Comparison of ENCODE assay signal across 8 mouse cellular contexts in the genomic region with DNA sequence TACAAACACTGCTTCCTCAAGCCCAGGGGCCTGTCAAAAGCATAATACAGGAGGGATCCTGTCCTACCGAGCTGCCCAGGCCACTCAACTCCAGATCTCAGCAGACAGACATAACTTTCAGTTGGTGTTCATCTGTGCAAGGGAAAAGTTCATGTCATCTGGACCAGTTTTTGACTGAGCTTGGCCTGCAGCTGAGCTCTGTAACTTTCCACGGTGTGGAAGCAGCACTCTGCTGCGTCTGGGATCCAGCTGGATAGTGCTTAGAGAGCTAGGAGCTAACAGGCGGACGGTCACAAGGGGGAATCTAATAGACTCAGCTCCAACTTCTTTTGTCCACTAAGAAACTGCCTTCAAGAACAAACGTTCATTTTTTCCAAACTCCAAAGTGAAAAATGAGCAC.
DNase-seq lines count a peak whose midpoint lies in the region; ATAC-seq and TF ChIP-seq lines count a peak whose summit lies in the region.
"Had no signal": no experiment of that assay in that cellular context is flagged by ENCODE, and none has a peak within 500 bp of the region (broad histone marks: within the 10 kb centered on the region; RNA-seq: fewer than 3 reads in every experiment).

No protein-coding gene starts in this region.

- 25% methylated on average over 6 of the region's 6 CpGs for WGBS in embryonic facial prominence, embryonic 13.5 days
- WGBS in heart, postnatal 0 days, result 51% methylated on average over 6 of the region's 6 CpGs
- 46% methylated on average over 6 of the region's 6 CpGs for WGBS in lung, embryonic 14.5 days

- H3K27me3 ChIP-seq in embryonic facial prominence, embryonic 13.5 days, result no peaks in the 10 kb centered on the region
- H3K27me3 ChIP-seq in heart, postnatal 0 days (ENCODE audit: control insufficient read depth, insufficient read depth, low read length), result no peaks in the 10 kb centered on the region
- H3K27me3 ChIP-seq in lung, embryonic 14.5 days (ENCODE audit: insufficient read depth, low read length), result no peaks in the 10 kb centered on the region

- no peaks in the 10 kb centered on the region for H3K9me3 ChIP-seq in embryonic facial prominence, embryonic 13.5 days
- no peaks in the 10 kb centered on the region for H3K9me3 ChIP-seq in heart, postnatal 0 days (replicated peaks; ENCODE audit: control insufficient read depth, low read length)
- no peaks in the 10 kb centered on the region for H3K9me3 ChIP-seq in lung, embryonic 14.5 days (ENCODE audit: low read depth, low read length)

- H3K4me2 ChIP-seq in embryonic facial prominence, embryonic 13.5 days, result peak overlapping the region; percentile 40
- H3K4me2 ChIP-seq in heart, postnatal 0 days (ENCODE audit: low read depth, low read length), result 0 out of 2 replicates have a peak overlapping the region, but pooled peaks have one; percentile 14
- H3K4me2 ChIP-seq in lung, embryonic 14.5 days, result no peak overlapping the region

- no peaks in the 10 kb centered on the region for H3K36me3 ChIP-seq in embryonic facial prominence, embryonic 13.5 days
- H3K36me3 ChIP-seq in heart, postnatal 0 days (replicated peaks; ENCODE audit: control insufficient read depth, insufficient read depth, low read length), result no peaks in the 10 kb centered on the region
- H3K36me3 ChIP-seq in lung, embryonic 14.5 days (ENCODE audit: insufficient read depth), result no peaks in the 10 kb centered on the region

- H3K4me3 ChIP-seq in embryonic facial prominence, embryonic 13.5 days, result no peak overlapping the region
- no peak overlapping the region for H3K4me3 ChIP-seq in heart, postnatal 0 days (ENCODE audit: low read depth, low read length)
- no peak overlapping the region for H3K4me3 ChIP-seq in lung, embryonic 14.5 days (ENCODE audit: low read depth, low read length)

- 0 out of 2 replicates have a peak, but pooled peaks have one; percentile 48 for ATAC-seq in embryonic facial prominence, embryonic 13.5 days (ENCODE audit: insufficient number of reproducible peaks, insufficient read depth, low FRiP score, low TSS enrichment, low read depth)
- ATAC-seq in heart, postnatal 0 days (ENCODE audit: insufficient read depth, low read depth), result no peak
- ATAC-seq in lung, embryonic 14.5 days (ENCODE audit: insufficient read depth), result peak; percentile 67; the same call in 1 of the 2 replicates
- ATAC-seq: forebrain, embryonic 16.5 days had no signal

- H3K27ac ChIP-seq in embryonic facial prominence, embryonic 13.5 days, result peak overlapping the region; percentile 74
- peak overlapping the region; percentile 39; the same call in 1 of the 2 replicates for H3K27ac ChIP-seq in heart, postnatal 0 days (ENCODE audit: low read depth)
- H3K27ac ChIP-seq in lung, embryonic 14.5 days (ENCODE audit: low read depth), result peak overlapping the region; percentile 20

- no peak for TF ChIP-seq CTCF in heart, postnatal 0 days (IDR thresholded peaks at IDR 0.05; ENCODE audit: low read depth)
- TF ChIP-seq CTCF in lung, embryonic 14.5 days (IDR thresholded peaks at IDR 0.05; ENCODE audit: low read depth), result no peak

- H3K4me1 ChIP-seq in embryonic facial prominence, embryonic 13.5 days, result peaks cover 21% of the 10 kb centered on the region
- H3K4me1 ChIP-seq in heart, postnatal 0 days (ENCODE audit: control insufficient read depth, insufficient read depth), result no peaks in the 10 kb centered on the region
- H3K4me1 ChIP-seq in lung, embryonic 14.5 days (ENCODE audit: insufficient read depth), result no peaks in the 10 kb centered on the region

- TF ChIP-seq EP300 in heart, postnatal 0 days (IDR thresholded peaks at IDR 0.05; ENCODE audit: low read depth), result no peak

- DNase-seq in brain, adult 2 months (ENCODE audit: low read depth, low spot score), result peak; percentile 9
- peak; percentile 24 for DNase-seq in heart, postnatal 0 days (ENCODE audit: low spot score)
- peak; percentile 58 for DNase-seq in lung, embryonic 14.5 days
- DNase-seq in left cerebral cortex, adult 9 months (ENCODE audit: low spot score in 2 of 2), result no peak
- no peak for DNase-seq in right cerebral cortex, postnatal 14 days
- no peak for DNase-seq in natural killer cell, adult 2 months (ENCODE audit: low spot score in 2 of 2)

- H3K9ac ChIP-seq in embryonic facial prominence, embryonic 13.5 days, result no peak overlapping the region
- H3K9ac ChIP-seq in heart, postnatal 0 days (replicated peaks; ENCODE audit: low read depth, low read length), result no peak overlapping the region
- no peak overlapping the region for H3K9ac ChIP-seq in lung, embryonic 14.5 days

Comparison
In these comparisons a context has a peak if more than half of its experiments do, and no peak if none do; other contexts are left out.
1. DNase-seq: peak in brain, adult 2 months (single experiment), heart, postnatal 0 days (single experiment) and lung, embryonic 14.5 days (single experiment); none in left cerebral cortex, adult 9 months (0 of 2), right cerebral cortex, postnatal 14 days (single experiment) and natural killer cell, adult 2 months (0 of 2).
2. H3K27ac ChIP-seq: peak in every context shown above with its lines; median percentile 74 in embryonic facial prominence, embryonic 13.5 days; 39 in heart, postnatal 0 days; 20 in lung, embryonic 14.5 days.